Mouse (Mus musculus) B cell, adult 2 months (primary cell): ENCODE results near the gene Gm20929.
"Not testable (repeated sequence)": the region's sequence is repeated elsewhere in the genome, so short reads cannot be mapped to it uniquely, and the experiment has no call there.

ENCODE experiments used
- DNase-seq, 2 experiments: peaks; one replicate each; pipeline ENCODE4 v3.0.0; 2022

Gm20929 gene

DNA sequence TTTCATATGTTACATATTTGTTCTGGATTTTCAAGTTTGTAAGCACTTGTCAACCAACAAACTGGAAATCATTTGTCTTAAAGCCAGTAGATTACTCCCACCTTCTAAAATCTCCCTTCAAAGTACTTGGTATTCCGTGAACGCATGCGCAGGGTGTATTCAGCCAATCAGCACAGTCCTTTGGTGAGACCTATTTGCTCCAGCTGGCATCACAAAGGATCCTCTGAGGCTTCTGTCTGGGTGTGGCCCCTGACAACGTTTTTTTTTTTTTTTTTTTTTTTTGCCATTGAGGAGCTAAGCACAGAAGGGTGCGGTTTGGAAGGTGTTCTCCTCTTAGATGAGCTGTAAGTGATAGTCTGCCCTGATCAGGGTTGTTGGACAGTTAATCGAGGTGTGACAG is at the start of gene Gm20929:
Gene Gm20929, plus strand, starts transcription at position 301 of the 400 bp plus-strand sequence.
- not testable (repeated sequence) for DNase-seq
